In genomic region chr15:5003503-5004196, GRCm38 (mm10) we compare ENCODE assay signal across 31 mouse cellular contexts. TPM values are rescaled to one million over a fixed set of nuclear protein-coding genes. Genes with fewer than 3 reads are reported as not detected.
A peak's percentile ranks its signal among the peaks of the same experiment; 100 is the strongest.
DNase-seq lines count a peak whose midpoint lies in the region; ATAC-seq and TF ChIP-seq lines count a peak whose summit lies in the region.
"Had no signal": no experiment of that assay in that cellular context is flagged by ENCODE, and none has a peak within 500 bp of the region (broad histone marks: within the 10 kb centered on the region; RNA-seq: fewer than 3 reads in every experiment).

No protein-coding gene starts in this region.

- TF ChIP-seq CTCF in forebrain, postnatal 0 days (IDR thresholded peaks at IDR 0.05; ENCODE audit: low read depth): no peak

- no peak overlapping the region for H3K9ac ChIP-seq in forebrain, embryonic 14.5 days (ENCODE audit: low read length)
- H3K9ac ChIP-seq in heart, embryonic 12.5 days: no peak overlapping the region
- H3K9ac ChIP-seq in forebrain, postnatal 0 days: no peak overlapping the region
- H3K9ac ChIP-seq: hindbrain, embryonic 12.5 days; intestine, embryonic 15.5 days; limb, embryonic 12.5 days; liver, embryonic 15.5 days; lung, embryonic 14.5 days; neural tube, embryonic 12.5 days had no signal

- H3K4me3 ChIP-seq in forebrain, embryonic 14.5 days (ENCODE audit: low read depth, low read length): no peak overlapping the region
- H3K4me3 ChIP-seq in forebrain, embryonic 10.5 days: no peak overlapping the region
- no peak overlapping the region for H3K4me3 ChIP-seq in heart, embryonic 12.5 days
- H3K4me3 ChIP-seq in forebrain, postnatal 0 days (ENCODE audit: low read depth, low read length): no peak overlapping the region
- H3K4me3 ChIP-seq: erythroblast, embryonic 14.5 days; hindbrain, embryonic 12.5 days; intestine, embryonic 15.5 days; limb, embryonic 12.5 days; liver, embryonic 15.5 days; myocyte; neural tube, embryonic 12.5 days had no signal

- H3K4me2 ChIP-seq in forebrain, embryonic 14.5 days (ENCODE audit: low read length): no peak overlapping the region
- no peak overlapping the region for H3K4me2 ChIP-seq in heart, embryonic 12.5 days
- H3K4me2 ChIP-seq in forebrain, postnatal 0 days (ENCODE audit: low read depth): no peak overlapping the region
- H3K4me2 ChIP-seq: hindbrain, embryonic 12.5 days; intestine, embryonic 15.5 days; limb, embryonic 12.5 days; liver, embryonic 15.5 days; lung, embryonic 14.5 days; midbrain, embryonic 11.5 days; neural tube, embryonic 12.5 days had no signal

- no peak overlapping the region for H3K27ac ChIP-seq in forebrain, embryonic 14.5 days (ENCODE audit: low read depth, low read length)
- H3K27ac ChIP-seq in forebrain, embryonic 10.5 days: no peak overlapping the region
- H3K27ac ChIP-seq in heart, embryonic 12.5 days (ENCODE audit: poor library complexity, severe bottlenecking): no peak overlapping the region
- H3K27ac ChIP-seq in forebrain, postnatal 0 days (ENCODE audit: low read depth, low read length): no peak overlapping the region
- H3K27ac ChIP-seq: hindbrain, embryonic 12.5 days; hindbrain, postnatal 0 days; intestine, embryonic 15.5 days; limb, embryonic 12.5 days; liver, embryonic 15.5 days; neural tube, embryonic 12.5 days had no signal

- H3K36me3 ChIP-seq in forebrain, embryonic 14.5 days (ENCODE audit: control insufficient read depth, insufficient read depth, low read length): no peaks in the 10 kb centered on the region
- H3K36me3 ChIP-seq in forebrain, embryonic 10.5 days (replicated peaks): no peaks in the 10 kb centered on the region
- no peaks in the 10 kb centered on the region for H3K36me3 ChIP-seq in heart, embryonic 12.5 days
- H3K36me3 ChIP-seq in forebrain, postnatal 0 days (ENCODE audit: insufficient read depth): no peaks in the 10 kb centered on the region
- H3K36me3 ChIP-seq: hindbrain, embryonic 12.5 days; intestine, embryonic 15.5 days; limb, embryonic 12.5 days; liver, embryonic 15.5 days; neural tube, embryonic 12.5 days had no signal

- peak; percentile 23 for DNase-seq in forebrain, embryonic 14.5 days (ENCODE audit: low spot score)
- DNase-seq in forebrain, embryonic 10.5 days (ENCODE audit: extremely low spot score, low spot score): no peak
- DNase-seq in heart, adult 18-20 months: peak; percentile 28 to 45
- DNase-seq in brain, adult 2 months (ENCODE audit: low read depth, low spot score): peak; percentile 78
- peak; percentile 46 for DNase-seq in forebrain, postnatal 0 days
- DNase-seq: adrenal gland, postnatal 10 days; cerebellum, adult 18-20 months; gastrocnemius, postnatal 10 days; heart, postnatal 14 days; kidney, adult 2 months; kidney, postnatal 4 days; lung, embryonic 14.5 days; lung, postnatal 14 days; right cerebral cortex, adult 18-20 months; thymus, postnatal 4 days had no signal

- ATAC-seq in forebrain, embryonic 14.5 days: peak; percentile 24; the same call in 1 of the 2 replicates
- ATAC-seq in heart, embryonic 12.5 days (ENCODE audit: insufficient number of reproducible peaks, low FRiP score): no peak
- ATAC-seq in forebrain, postnatal 0 days: peak; percentile 76
- no peak for ATAC-seq in megakaryocyte-erythroid progenitor cell, adult 5-6 weeks (replicated peaks; ENCODE audit: low FRiP score, low TSS enrichment, poor library complexity, severe bottlenecking)
- ATAC-seq: hindbrain, postnatal 0 days; intestine, embryonic 15.5 days; midbrain, embryonic 16.5 days; Patski had no signal

- H3K4me1 ChIP-seq in forebrain, embryonic 14.5 days (ENCODE audit: control insufficient read depth, insufficient read depth, low read length): 0 out of 2 replicates have a peak, but pooled peaks cover 4% of the 10 kb centered on the region
- H3K4me1 ChIP-seq in forebrain, embryonic 10.5 days: no peaks in the 10 kb centered on the region
- no peaks in the 10 kb centered on the region; the same call in 1 of the 2 replicates for H3K4me1 ChIP-seq in heart, embryonic 12.5 days (replicated peaks)
- no peaks in the 10 kb centered on the region for H3K4me1 ChIP-seq in forebrain, postnatal 0 days (ENCODE audit: insufficient read depth)
- H3K4me1 ChIP-seq: hindbrain, embryonic 12.5 days; intestine, embryonic 15.5 days; limb, embryonic 12.5 days; liver, embryonic 15.5 days; neural tube, embryonic 12.5 days had no signal

- no peaks in the 10 kb centered on the region for H3K9me3 ChIP-seq in forebrain, embryonic 14.5 days (replicated peaks; ENCODE audit: control insufficient read depth, low read length)
- H3K9me3 ChIP-seq in forebrain, embryonic 10.5 days: no peaks in the 10 kb centered on the region
- H3K9me3 ChIP-seq in heart, embryonic 12.5 days (replicated peaks): no peaks in the 10 kb centered on the region
- no peaks in the 10 kb centered on the region for H3K9me3 ChIP-seq in forebrain, postnatal 0 days (ENCODE audit: low read length)
- H3K9me3 ChIP-seq: hindbrain, embryonic 12.5 days; intestine, embryonic 15.5 days; limb, embryonic 12.5 days; liver, embryonic 15.5 days; neural tube, embryonic 12.5 days had no signal

- WGBS in forebrain, embryonic 14.5 days: 78% methylated on average over 6 of the region's 6 CpGs
- WGBS in forebrain, embryonic 10.5 days: 85% methylated on average over 6 of the region's 6 CpGs
- WGBS in heart, embryonic 12.5 days: 71% methylated on average over 6 of the region's 6 CpGs
- WGBS in forebrain, postnatal 0 days: 81% methylated on average over 6 of the region's 6 CpGs

- H3K27me3 ChIP-seq in forebrain, embryonic 14.5 days (replicated peaks; ENCODE audit: control insufficient read depth, insufficient read depth, low read length): no peaks in the 10 kb centered on the region
- H3K27me3 ChIP-seq in forebrain, embryonic 10.5 days (ENCODE audit: poor library complexity, severe bottlenecking): no peaks in the 10 kb centered on the region
- H3K27me3 ChIP-seq in heart, embryonic 12.5 days (replicated peaks): no peaks in the 10 kb centered on the region
- H3K27me3 ChIP-seq in forebrain, postnatal 0 days (ENCODE audit: insufficient read depth, low read length): no peaks in the 10 kb centered on the region
- H3K27me3 ChIP-seq: hindbrain, embryonic 12.5 days; intestine, embryonic 15.5 days; limb, embryonic 12.5 days; liver, embryonic 15.5 days; neural tube, embryonic 12.5 days had no signal

RNA-seq across cellular contexts. Expression of gene C7, which starts 59.9 kb away (rescaled TPM):
- 0.10 TPM in 1 of 2 replicates, not detected in the other for polyA plus RNA-seq in forebrain, embryonic 14.5 days (2014; fragmentation: Nextera tagmentation; extraction: Ambion mirVana)
- not detected in 2 replicates for polyA plus RNA-seq in forebrain, embryonic 10.5 days (2016; fragmentation: Nextera tagmentation; extraction: Ambion mirVana)
- 1 to 10 TPM; 2.3 to 7.9 TPM for total RNA-seq in heart, adult 18-20 months (2021)
- polyA plus RNA-seq in heart, embryonic 12.5 days (2016; fragmentation: Nextera tagmentation; extraction: Ambion mirVana): 0.08 and 0.09 TPM in 2 replicates
- total RNA-seq in forebrain, postnatal 0 days (2014; rRNA removed): 0.05 TPM in 1 of 2 replicates, not detected in the other
- 0.06 and 0.11 TPM in 2 replicates for polyA plus RNA-seq in forebrain, postnatal 0 days (2015; fragmentation: Nextera tagmentation; extraction: Ambion mirVana)
- total RNA-seq in megakaryocyte-erythroid progenitor cell, adult 5-6 weeks (2014; fragmentation: Nextera tagmentation): not detected in 2 replicates
- not detected in 2 replicates for total RNA-seq in megakaryocyte-erythroid progenitor cell, adult 5-6 weeks (2017)
- total RNA-seq: megakaryocyte progenitor cell, adult 5-6 weeks; MEL had no signal
- polyA plus RNA-seq: erythroblast, embryonic 14.5 days; hindbrain, embryonic 12.5 days; limb, embryonic 12.5 days; liver, embryonic 15.5 days; myocyte; Patski; thymus, postnatal 0 days had no signal

Comparison
In these comparisons a context has a peak if more than half of its experiments do, and no peak if none do; other contexts are left out.
1. ATAC-seq: peak in forebrain, embryonic 14.5 days (single experiment) and forebrain, postnatal 0 days (single experiment); none in heart, embryonic 12.5 days (single experiment) and megakaryocyte-erythroid progenitor cell, adult 5-6 weeks (single experiment).